Mouse (Mus musculus) adrenal gland, postnatal 4 days (tissue): ENCODE measurements around the gene Sec24d. TPM values are rescaled to one million over a fixed set of nuclear protein-coding genes. Genes with fewer than 3 reads are reported as not detected.
"Not testable (repeated sequence)": the region's sequence is repeated elsewhere in the genome, so short reads cannot be mapped to it uniquely, and the experiment has no call there.

ENCODE experiments used
- DNase-seq, 2 experiments: peaks; one replicate each; pipeline ENCODE4 v3.0.0; 2021 to 2022; ENCODE audit warnings: low spot score in 2 of 2, mixed read lengths in 2 of 2
- total RNA-seq, 2 experiments: library from RNA; stranded (reverse); gene quantifications; 2 replicates each; pipeline ENCODE4 v1.2.3; 2021

The Sec24d gene
- total RNA-seq, 2 experiments from 2014 or later: 95.2 to 97.8 TPM

DNA sequence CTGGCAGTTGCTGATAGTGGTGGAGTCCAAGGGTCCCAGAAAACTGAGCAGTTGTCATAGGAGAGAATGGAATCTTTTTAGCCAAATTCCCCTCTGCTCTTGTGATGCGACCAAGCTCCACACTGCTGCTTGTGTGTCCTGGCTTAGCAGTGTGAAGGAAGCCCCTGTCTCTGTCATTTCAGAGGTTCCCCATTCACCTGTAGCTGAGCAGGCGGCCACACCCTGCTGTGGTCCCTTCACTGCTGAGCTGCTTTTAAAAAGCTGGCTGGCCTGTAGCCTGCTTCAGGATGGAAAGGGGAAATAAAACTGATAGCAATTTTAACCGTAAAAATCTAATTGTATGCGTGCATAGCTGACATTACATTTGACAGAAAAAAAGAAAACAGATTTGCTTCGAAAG is 69.7 kb downstream of the Sec24d start:
- DNase-seq: no peak

DNA sequence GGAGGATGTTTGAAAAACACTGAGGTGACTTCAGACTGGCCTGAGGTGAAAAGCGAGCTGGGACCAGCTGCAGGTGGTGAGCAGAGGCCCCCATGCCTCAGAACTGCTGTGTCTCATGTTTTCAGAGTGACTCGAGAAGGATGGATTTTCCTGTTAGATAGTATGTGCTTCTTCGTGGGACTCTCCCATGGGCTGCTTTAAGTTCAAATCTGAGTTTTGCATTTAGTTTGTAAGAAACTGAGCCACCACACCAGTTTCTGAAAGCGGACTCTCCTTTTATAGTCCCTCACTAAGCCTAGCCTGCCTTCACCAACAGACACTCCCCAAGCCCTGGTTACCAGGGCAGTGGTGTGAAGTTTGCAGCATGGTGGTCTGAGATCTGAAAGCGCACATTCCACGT is 70.6 kb downstream of the Sec24d start:
- DNase-seq: no peak

DNA sequence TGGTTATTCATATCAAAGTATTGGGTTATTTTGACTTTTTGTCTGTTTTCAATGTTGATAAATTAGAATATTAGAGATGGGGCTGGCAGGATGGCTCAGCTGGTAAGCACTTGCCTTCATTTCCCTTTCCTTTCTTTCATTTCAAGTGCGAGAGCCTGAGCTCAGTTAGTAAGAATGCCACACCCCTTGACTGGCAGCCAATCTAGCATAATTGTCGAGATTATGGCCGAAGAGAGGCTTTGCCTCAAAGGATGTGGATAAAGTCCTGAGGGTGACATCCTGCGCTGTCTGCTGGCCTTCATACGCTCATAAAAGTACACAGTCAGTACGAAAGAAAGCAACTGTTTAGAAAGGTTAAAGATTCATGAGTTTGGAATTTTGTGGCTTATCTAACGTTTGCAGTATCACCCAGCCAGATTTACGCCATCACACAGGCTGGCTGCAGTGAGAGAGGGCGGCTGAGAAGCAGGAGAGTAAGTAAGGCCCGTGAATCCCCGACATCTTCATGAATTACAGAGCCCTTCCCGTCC is 71.5 kb downstream of the Sec24d start:
- DNase-seq: no peak

DNA sequence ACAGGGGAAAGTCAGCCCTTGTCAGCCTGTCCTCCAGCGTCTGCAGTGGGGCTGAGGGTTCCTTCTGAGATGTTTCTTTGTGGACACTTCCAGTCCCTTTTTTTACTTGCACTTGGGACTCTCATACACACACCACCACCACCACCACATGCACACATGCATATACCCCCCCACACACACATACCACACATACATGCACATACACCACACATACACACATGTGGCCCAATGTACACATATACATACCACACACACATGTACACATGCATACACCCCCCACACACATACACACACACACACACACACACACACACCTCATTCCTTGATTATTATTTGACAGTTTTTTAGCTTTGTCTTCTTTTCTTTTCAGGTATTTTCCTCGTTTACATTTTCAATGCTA is 73.8 kb downstream of the Sec24d start:
- no peak for DNase-seq

DNA sequence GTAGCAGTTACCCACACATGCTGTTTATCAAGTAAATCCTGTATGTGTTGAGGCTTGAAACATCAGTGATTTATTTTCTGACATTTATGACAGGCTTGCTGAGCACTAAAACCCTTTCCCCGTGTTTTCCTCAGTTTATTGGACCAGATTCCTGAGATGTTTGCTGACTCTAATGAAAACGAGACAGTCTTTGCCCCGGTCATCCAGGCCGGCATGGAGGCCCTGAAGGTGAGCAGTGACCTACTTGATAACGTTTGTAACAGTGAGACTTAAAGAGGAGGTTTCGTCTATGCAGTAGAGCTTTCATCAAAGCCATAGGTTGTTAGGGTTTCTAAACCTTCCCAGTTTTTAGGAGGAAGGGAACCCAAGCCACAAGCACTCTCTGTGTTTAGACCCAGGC is 76.4 kb downstream of the Sec24d start:
- no peak for DNase-seq

DNA sequence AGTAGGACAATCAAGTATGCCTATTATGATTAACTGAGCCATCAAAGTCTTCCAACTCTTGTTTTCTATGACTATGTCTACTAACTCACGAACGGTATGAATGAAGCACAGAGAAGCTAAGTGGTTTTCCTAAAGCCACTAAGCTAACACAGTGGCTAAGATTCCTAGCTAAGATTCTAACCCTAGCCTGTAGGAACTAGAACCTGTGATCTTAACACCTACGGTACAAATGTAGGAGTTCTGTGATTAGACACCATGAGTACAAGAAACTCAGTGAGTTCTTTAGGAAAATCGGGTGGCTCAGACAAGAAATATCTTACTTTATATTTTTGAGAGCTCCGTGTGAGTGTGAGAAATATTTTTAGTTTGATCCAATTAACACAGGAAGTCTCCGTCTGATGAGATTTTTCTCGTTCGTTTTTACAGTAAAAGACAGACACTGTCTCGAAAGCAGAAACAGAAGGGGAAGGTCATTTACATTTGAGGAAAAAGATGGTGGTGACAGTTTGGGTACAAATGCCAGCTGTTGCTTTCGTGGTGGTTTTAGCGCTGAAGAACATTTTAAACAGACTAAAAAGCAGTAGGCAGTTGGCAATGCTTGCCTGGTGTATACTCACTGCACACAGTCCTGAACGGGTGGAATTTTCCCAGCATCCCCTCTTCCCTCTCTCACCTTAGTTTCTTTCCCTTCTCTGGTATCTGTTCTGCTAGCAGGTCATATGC is 81.0 kb downstream of the Sec24d start:
- no peak for DNase-seq

DNA sequence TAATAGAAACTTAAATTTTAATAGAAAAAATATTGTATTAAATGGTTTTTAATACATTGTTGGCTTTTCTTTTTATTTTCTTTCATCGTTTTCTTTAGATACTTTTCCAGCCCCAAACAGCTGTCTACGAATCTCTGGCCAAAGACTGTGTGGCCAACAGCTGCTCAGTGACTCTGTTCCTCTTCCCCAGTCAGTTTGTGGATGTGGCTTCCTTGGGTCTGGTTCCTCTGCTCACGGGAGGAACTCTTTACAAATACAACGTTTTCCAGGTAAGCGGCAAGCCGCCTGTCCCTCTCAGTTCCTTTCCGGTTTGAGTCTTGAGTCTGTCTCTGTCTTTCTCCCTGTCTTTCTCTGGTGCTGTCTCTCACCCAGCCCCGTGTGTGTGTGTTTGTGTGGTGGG is 83.3 kb downstream of the Sec24d start:
- no peak for DNase-seq

DNA sequence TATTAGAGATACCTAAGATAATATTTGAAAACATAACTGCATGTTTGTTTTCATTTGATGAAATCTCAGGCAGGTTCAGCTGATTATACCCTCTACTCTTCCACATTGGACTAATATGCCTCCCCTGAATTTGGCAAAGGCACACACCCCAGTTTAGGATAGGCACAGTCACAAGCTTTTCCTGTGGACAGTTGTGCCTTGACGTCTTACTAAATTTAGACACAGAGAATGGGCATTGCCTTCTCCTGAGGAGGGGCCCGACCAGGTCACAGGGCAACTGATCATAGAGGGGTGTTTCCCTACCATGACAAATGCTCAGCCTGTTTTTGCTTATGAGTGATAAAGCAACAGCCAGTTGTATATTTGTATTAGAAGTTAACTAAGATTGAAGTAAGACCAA is 84.3 kb downstream of the Sec24d start:
- no peak for DNase-seq

DNA sequence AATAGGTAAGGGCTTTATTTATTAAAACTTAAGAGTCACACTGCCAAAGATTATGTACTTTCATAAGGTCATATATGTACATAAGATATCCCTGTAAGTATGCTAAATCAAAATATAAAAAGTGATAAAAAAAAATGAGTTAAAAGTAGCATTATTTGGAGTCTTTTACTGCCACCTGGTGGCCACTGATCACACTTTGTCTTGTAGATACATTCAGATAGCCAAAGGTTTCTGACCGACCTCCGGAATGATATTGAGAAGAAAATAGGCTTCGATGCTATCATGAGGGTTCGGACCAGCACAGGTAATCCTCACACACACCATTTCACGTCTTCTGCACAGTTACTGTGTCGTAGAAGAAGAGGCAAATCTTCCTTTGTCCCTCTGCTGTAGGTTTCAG is 85.9 kb downstream of the Sec24d start:
- DNase-seq: no peak

DNA sequence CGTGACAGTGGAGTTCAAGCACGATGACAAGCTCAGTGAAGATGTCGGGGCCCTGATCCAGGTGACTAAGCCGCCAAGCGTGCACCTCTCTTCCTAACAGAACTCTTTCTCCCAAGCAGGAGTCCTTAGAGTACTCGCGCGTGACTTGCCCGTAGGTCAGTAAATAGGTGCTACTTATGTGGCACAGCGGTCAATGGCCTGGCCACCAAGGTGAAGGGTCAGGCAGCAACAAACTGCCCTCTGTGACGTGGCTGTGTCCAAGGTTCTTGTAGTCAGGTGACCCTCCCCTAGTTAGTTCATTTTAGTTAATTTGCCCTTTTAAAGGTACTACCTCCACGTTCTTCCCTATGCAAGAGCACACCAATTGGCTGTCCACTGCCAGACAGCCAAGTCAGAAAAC is 86.4 kb downstream of the Sec24d start:
- DNase-seq: no peak

DNA sequence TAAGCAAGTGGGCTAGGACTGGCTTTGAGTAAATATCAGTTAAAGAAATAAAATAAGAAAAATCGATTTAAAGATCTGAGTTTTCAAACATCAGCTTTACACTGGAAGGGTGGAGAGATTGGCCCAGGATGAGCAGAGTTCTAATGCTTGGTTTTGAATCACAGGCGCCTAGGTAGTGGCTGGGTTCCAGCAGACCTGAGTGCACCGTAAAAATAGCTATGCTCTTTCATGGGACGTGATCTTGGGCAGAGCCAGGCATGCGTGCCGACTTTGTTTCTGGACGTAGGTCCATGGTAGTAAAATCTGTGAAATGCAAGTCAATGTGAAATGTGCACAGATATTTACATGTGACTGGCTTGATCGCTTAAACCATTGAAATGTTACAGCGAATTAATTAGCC is 87.1 kb downstream of the Sec24d start:
- no peak for DNase-seq

DNA sequence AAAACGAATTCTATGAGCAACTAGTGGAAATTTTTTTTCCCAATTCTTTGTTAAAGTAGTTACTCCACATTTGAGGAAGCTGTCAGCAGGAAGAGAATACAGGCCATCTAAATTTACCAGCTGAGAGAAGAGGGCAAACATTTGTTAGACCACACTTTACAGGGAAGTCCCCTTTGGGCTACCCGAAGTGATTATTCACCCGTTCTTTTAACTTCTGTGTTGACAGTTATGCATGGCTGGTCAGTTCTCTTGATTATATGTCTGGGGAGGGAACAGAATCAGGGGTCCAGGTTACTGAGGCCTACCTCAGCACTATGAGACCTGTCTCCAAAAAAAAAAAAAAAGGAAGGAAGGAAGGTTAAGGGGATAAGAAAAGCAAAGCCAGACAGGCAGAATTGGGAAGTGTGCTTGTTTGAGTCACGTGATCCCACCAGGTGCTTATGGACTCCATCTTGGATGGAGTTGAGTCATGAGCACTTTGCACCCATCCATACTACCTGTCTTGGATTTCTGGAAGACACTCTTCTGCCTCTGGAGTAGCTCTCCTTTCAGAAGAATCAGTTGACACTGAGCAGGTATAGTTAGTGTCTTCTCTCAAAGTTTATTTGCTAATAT is 89.2 kb downstream of the Sec24d start:
- DNase-seq: no peak

DNA sequence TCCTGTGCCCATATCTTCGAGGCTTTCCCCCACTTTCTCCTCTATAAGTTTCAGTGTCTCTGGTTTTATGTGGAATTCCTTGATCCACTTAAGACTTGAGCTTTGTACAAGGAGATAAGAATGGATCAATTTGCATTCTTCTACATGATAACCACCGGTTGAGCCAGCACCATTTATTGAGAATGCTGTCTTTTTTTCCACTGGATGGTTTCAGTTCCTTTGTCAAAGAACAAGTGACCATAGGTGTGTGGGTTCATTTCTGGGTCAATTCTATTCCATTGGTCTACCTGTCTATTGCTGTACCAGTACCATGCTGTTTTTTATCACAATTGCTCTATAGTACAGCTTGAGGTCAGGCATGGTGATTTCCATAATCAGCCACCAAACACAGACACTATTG is 99.6 kb downstream of the Sec24d start:
- DNase-seq: not testable (repeated sequence)

DNA sequence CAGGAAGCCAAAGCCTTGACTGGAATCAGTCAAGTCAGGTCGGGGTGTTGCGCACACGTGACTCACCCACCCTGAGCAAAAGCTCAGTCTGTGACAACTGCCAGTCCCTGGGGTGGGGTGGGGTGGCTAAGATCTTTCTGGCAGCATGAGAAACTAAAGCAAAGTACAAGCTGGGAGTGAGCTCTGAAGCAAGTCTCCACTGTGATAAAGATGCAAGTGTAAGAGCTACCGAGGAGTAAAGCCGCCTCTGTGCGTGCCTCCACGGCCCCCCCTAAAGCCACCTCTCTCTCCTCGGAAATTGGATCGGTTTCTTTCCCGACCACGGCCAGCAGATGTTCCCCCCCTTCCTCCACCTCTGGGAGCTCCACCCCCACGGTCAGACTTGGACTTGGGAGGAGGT is 101.9 kb downstream of the Sec24d start:
- no peak for DNase-seq

DNA sequence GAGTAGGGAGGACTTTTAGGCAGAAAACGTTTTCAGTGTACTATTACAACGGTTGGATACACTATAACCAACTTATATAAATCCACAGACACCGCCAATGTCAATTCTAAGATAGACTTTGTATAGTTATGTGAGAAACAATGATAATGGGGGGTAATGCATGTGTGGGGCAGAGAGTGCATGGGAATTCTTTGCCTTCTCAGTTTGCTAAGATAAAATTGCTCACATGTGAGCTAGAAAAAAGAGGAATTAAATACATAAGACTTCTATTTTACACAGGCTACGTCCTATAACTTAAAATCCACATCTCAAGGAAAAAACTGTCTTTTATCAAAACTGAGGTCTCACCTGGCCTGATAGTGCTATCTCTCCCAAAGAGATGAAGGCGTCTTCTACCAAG is 103.7 kb downstream of the Sec24d start:
- DNase-seq: no peak

DNA sequence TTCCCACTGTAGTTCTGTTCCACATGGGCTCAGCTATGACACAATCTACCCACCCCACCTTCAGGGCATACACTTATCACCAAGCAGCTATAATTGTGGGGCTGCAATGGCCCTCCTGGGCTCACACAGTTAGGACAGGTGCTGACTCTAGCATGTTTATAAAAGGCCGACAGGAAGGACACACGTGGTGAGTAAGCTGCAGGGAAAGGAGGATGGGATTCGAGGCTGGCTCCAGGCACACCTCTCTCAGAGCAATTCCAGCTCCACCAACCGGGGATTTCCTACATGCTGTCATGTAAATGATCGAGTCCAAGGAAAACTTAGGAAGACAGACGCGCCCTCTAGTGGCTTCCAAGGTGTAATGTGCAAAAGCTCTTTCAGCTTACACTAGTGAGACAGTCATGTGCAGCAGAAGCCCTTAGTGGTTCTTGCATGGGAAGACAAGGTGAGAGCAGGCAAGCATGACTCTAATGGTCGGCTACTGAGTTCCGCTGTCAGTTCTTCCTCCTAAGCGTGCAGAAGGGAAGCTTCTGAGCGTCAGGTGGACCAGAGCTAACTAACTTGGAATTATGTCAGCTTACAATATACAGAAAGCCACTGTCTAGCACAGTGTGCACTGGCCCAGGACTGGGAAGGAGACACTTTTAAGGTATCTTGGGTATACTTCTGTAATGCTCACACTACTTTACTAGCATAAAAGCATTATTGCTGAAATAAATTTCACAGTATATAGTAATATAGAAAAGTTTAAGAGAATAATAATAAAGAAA is 104.7 kb downstream of the Sec24d start:
- DNase-seq: peak; percentile 18 to 40

DNA sequence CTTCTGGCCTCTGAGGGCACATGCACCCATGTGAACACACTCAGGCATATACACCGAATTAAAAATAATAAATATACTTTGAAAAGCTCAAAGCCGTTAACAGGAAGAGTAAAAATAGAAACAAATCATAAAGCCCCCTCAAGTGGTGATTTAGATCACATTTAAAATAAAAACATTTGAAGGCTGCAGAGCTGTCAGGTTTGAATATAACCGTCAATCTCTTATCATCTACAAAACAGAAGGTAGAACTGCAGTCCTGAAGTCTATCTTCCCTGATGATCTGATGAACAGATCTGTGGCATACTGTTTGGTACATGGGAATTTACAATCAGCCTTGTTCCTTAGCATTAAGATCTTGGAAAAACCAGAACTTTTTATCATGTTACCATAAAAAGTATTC is 109.3 kb downstream of the Sec24d start:
- no peak for DNase-seq

DNA sequence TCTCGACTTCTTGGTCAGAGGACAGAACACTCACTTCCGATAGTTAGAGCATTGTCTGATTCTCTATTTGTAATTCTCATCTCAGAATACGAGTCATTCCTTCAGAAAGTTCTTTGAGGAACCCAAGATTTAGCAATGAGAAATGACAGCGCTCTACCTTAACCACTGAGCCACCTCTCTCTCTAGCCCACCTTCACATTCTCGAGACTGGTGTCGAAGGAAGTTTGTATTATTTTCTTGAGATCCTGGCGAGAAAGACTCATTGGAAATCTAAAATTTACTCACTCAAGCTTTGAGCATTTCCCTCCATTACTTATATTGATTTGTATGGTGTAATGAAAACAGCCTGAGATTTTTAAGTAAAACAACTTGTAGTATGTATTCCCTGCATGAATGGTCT is 117.2 kb downstream of the Sec24d start:
- DNase-seq: no peak

DNA sequence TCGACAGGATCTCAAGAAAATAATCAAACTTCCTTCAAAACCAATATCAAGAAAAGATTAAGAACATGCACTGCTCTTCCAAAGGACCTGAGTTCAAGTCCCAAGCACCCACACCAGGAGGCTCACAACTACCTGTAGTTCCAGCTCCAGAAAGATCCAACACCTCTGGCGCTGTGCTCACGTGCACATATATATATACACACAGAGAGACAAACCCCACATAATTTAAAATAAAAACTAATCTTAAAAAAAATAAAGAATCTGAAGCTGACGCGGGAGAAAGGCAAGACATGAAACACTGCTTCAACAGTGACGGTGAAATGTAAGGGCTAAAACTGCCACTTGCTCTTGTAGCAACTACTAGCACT is 117.8 kb downstream of the Sec24d start:
- no peak for DNase-seq

DNA sequence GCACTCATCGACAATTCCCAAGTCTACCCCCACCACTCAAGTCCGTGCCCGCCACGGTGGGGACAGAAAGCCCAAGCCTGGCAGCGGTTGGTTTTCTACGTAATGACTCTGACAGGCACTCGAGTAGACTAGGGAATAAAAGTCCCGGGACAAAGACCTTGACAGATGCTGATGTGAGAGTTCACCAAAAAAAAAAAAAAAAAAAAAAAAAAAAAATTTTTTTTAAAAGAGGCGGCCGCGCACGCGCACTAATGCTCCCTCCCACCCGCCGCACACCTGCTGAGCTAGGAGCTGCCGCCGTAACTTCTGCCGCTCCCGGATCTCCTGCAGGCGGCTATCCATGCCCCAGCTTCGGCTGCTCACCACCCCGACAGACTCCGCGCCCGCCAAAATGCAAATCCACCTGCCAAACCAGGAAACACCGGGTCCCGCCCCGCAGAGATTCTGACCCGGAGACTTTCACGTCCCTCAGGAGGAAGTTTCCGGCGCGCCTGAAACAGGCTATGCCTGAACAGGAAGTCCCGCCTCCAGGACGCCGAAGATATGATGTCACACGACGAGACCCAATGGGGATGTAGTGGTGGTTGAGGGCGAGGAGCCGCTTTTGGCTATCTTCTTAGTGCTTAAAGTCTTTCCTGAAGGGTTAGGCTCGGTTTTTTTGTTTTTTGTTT is 118.4 kb downstream of the Sec24d start, which contains the start of gene Mettl14:
Gene Mettl14, minus strand, starts transcription at position 623 of the 671 bp plus-strand sequence.
- peak; percentile 78 to 93 for DNase-seq

DNA sequence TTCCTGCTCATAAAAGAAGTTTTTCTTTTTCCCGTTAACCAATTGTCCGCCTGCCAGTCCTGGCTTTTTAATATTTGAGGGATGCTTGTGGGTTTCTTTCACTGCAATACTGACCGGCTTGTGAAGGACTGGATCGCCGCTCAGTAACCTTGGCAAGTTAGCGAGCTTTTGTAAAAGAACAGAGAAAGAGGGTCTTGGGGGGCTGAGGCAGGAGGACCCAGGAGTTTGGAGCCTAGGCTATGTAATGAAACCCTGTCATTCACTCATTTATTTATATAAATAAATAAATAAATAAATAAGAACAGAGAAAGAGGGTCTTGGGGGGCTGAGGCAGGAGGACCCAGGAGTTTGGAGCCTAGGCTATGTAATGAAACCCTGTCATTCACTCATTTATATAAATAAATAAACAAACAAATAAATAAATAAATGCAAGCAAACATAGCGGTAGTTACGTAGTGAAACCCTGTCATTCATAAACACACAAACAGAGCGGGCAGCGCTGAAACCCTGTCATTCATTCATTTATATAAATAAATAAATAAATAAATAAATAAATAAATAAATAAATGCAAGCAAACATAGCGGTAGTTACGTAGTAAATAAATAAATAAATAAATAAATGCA is 119.0 kb downstream of the Sec24d start:
- not testable (repeated sequence) for DNase-seq
